Mouse (Mus musculus) C2C12 (cell line): Measurements from ENCODE around the gene Camk2d. TPM values are rescaled to one million over a fixed set of nuclear protein-coding genes. Genes with fewer than 3 reads are reported as not detected.

Experiments
- H3K27me3 ChIP-seq: one replicate; pipeline ENCODE4 v1.6.1; 2011; ENCODE audit not compliant: control insufficient read depth, insufficient read depth, insufficient read length
- H3K36me3 ChIP-seq: one replicate; pipeline ENCODE4 v1.6.1; 2011; ENCODE audit not compliant: control insufficient read depth, insufficient read depth
- H3K4me3 ChIP-seq: one replicate; pipeline ENCODE4 v1.5.1; 2011; ENCODE audit warnings: mild to moderate bottlenecking, control low read depth; ENCODE audit not compliant: poor library complexity, insufficient read depth, severe bottlenecking
- H3K79me2 ChIP-seq: one replicate; pipeline ENCODE4 v1.6.1; 2011; ENCODE audit not compliant: control insufficient read depth, insufficient read depth
- H3K79me3 ChIP-seq: one replicate; pipeline ENCODE4 v1.6.1; 2011; ENCODE audit warnings: low read depth, control low read depth
- H3ac ChIP-seq: one replicate; pipeline ENCODE3; 2011; ENCODE audit warnings: low read depth; ENCODE audit not compliant: control insufficient read depth, insufficient read length
- CEBPB ChIP-seq: IDR thresholded peaks from one replicate; pipeline ENCODE4 v1.6.1; 2011; ENCODE audit warnings: low read depth, mild to moderate bottlenecking, control low read depth, moderate library complexity
- CTCF ChIP-seq: IDR thresholded peaks from one replicate; pipeline ENCODE4 v1.5.1; 2011; ENCODE audit not compliant: control insufficient read depth, insufficient read depth, insufficient read length
- FOSL1 ChIP-seq: IDR thresholded peaks from one replicate; pipeline ENCODE4 v1.8.0; 2011; ENCODE audit warnings: mild to moderate bottlenecking, low read length; ENCODE audit not compliant: poor library complexity, insufficient read depth, severe bottlenecking
- MAX ChIP-seq: IDR thresholded peaks from one replicate; pipeline ENCODE4 v1.6.1; 2011; ENCODE audit warnings: mild to moderate bottlenecking, control low read depth
- MYOD1 ChIP-seq: IDR thresholded peaks from one replicate; pipeline ENCODE4 v1.6.1; 2011; ENCODE audit warnings: low read depth; ENCODE audit not compliant: control insufficient read depth, insufficient read length
- MYOG ChIP-seq: IDR thresholded peaks from one replicate; pipeline ENCODE4 v1.6.1; 2011; ENCODE audit not compliant: control insufficient read depth, insufficient read length; ENCODE audit errors: extremely low read depth
- USF1 ChIP-seq: IDR thresholded peaks from one replicate; pipeline ENCODE4 v1.6.1; 2011; ENCODE audit warnings: low read depth, mild to moderate bottlenecking, control low read depth, moderate library complexity
- polyA plus RNA-seq: library from polyadenylated mRNA; unstranded; fragments of >200 nt; fragmentation: generic; extraction: Trizol; gene quantifications from one replicate; pipeline ENCODE4 v1.2.1, GENCODE M21; 2012; ENCODE audit warnings: missing spikeins

Gene Camk2d
- polyA plus RNA-seq, 1 experiment, result 23.5 TPM

GRCm38 (mm10) chr3:126690627-126691505, 94.8 kb downstream of the Camk2d start:
- H3K4me3 ChIP-seq, result no peak overlapping the region
- peaks cover 28% of the 10 kb centered on the region for H3K79me3 ChIP-seq
- no peaks in the 10 kb centered on the region for H3K27me3 ChIP-seq
- peaks cover 4% of the 10 kb centered on the region for H3K36me3 ChIP-seq
- no peak for TF ChIP-seq MYOD1
- no peak for TF ChIP-seq FOSL1
- TF ChIP-seq MAX, result no peak
- TF ChIP-seq MYOG, result no peak
- TF ChIP-seq CTCF, result no peak
- no peak for TF ChIP-seq CEBPB
- TF ChIP-seq USF1, result no peak
- H3ac ChIP-seq, result no peak overlapping the region
- H3K79me2 ChIP-seq, result peaks cover 65% of the 10 kb centered on the region

GRCm38 (mm10) chr3:126691565-126691964, 95.5 kb downstream of the Camk2d start:
- Histone ChIP-seq H3K27me3 (no peaks in the 10 kb centered on the region), H3K36me3 (peaks cover 4% of the 10 kb centered on the region), H3K79me2 (peaks cover 72% of the 10 kb centered on the region), H3K4me3 (no peak overlapping the region), H3ac (no peak overlapping the region), H3K79me3 (peaks cover 32% of the 10 kb centered on the region)
- TF ChIP-seq USF1, result no peak
- no peak for TF ChIP-seq MYOG
- TF ChIP-seq CEBPB, result no peak
- no peak for TF ChIP-seq MYOD1
- TF ChIP-seq FOSL1, result no peak
- no peak for TF ChIP-seq MAX
- TF ChIP-seq CTCF, result no peak

- Histone ChIP-seq H3K27me3 (no peaks in the 10 kb centered on the region), H3K36me3 (peaks cover 4% of the 10 kb centered on the region), H3K4me3 (no peak overlapping the region), H3K79me2 (peaks cover 84% of the 10 kb centered on the region), H3K79me3 (peaks cover 33% of the 10 kb centered on the region), H3ac (no peak overlapping the region)
- TF ChIP-seq CEBPB (no peak), MAX (no peak), CTCF (no peak), MYOD1 (no peak), USF1 (no peak), MYOG (no peak), FOSL1 (no peak)
These were observed 96.7 kb downstream of the Camk2d start for GRCm38 (mm10) chr3:126692797-126693196.

GRCm38 (mm10) chr3:126693302-126693701, 97.2 kb downstream of the Camk2d start:
- no peak overlapping the region for H3ac ChIP-seq
- H3K27me3 ChIP-seq, result no peaks in the 10 kb centered on the region
- H3K4me3 ChIP-seq, result no peak overlapping the region
- H3K79me3 ChIP-seq, result peaks cover 36% of the 10 kb centered on the region
- H3K79me2 ChIP-seq, result peaks cover 89% of the 10 kb centered on the region
- peaks cover 4% of the 10 kb centered on the region for H3K36me3 ChIP-seq
- TF ChIP-seq MYOG, result no peak
- TF ChIP-seq CEBPB, result no peak
- no peak for TF ChIP-seq FOSL1
- no peak for TF ChIP-seq CTCF
- TF ChIP-seq MAX, result no peak
- TF ChIP-seq USF1, result no peak
- no peak for TF ChIP-seq MYOD1

- H3K27me3 ChIP-seq, result no peaks in the 10 kb centered on the region
- peaks cover 7% of the 10 kb centered on the region for H3K36me3 ChIP-seq
- H3K79me2 ChIP-seq, result peaks cover 98% of the 10 kb centered on the region
- H3ac ChIP-seq, result no peak overlapping the region
- H3K4me3 ChIP-seq, result no peak overlapping the region
- H3K79me3 ChIP-seq, result peaks cover 42% of the 10 kb centered on the region
- TF ChIP-seq FOSL1 (no peak), MYOD1 (no peak), MYOG (no peak)
These were observed 99.6 kb downstream of the Camk2d start for GRCm38 (mm10) chr3:126695456-126696293.
